Mouse (Mus musculus) ES-Bruce4 (cell line): ENCODE measurements around the gene Tox4.

ENCODE experiments used
- CTCF ChIP-seq: IDR thresholded peaks from one replicate; pipeline ENCODE4 v1.8.1; 2011; ENCODE audit warnings: low read depth, low read length
- EP300 ChIP-seq: IDR thresholded peaks from 2 replicates; pipeline ENCODE4 v1.6.1; 2011; ENCODE audit warnings: low read depth, low read length; ENCODE audit not compliant: insufficient read depth

GRCm38 (mm10) chr14:52256311-52257175 lies 22.4 kb upstream of the Tox4 start:
- TF ChIP-seq EP300 (no peak), CTCF (no peak)
